Mouse (Mus musculus) thymus, adult 2 months (tissue): ENCODE results near the gene Gm48552. TPM values are rescaled to one million over a fixed set of nuclear protein-coding genes. Genes with fewer than 3 reads are reported as not detected.

ENCODE experiments used
- DNase-seq: peaks from one replicate; pipeline ENCODE4 v3.0.0; 2021
- H3K27ac ChIP-seq: fragments of 200-500 bp; 2 replicates; pipeline ENCODE4 v1.5.1; 2012; ENCODE audit warnings: low read length, control low read depth; ENCODE audit not compliant: control insufficient read depth, insufficient read depth
- H3K27me3 ChIP-seq: fragments of 200-500 bp; 2 replicates; pipeline ENCODE4 v1.6.1; 2012; ENCODE audit warnings: mild to moderate bottlenecking, low read length, moderate library complexity, mixed read lengths; ENCODE audit not compliant: control insufficient read depth, insufficient read depth
- H3K36me3 ChIP-seq: fragments of 200-500 bp; 2 replicates; pipeline ENCODE4 v1.6.1; 2012; ENCODE audit warnings: mild to moderate bottlenecking, low read length, moderate library complexity; ENCODE audit not compliant: control insufficient read depth, insufficient read depth
- H3K4me1 ChIP-seq: fragments of 200-500 bp; replicated peaks from 2 replicates; pipeline ENCODE4 v1.6.1; 2012; ENCODE audit warnings: low read length; ENCODE audit not compliant: control insufficient read depth, insufficient read depth
- H3K4me3 ChIP-seq: fragments of 200-500 bp; 2 replicates; pipeline ENCODE4 v1.5.1; 2012; ENCODE audit warnings: mild to moderate bottlenecking, low read length, control low read depth, moderate library complexity; ENCODE audit not compliant: control insufficient read depth, insufficient read depth
- CTCF ChIP-seq: fragments of 200-500 bp; IDR thresholded peaks from 2 replicates; pipeline ENCODE4 v1.5.1; 2012; ENCODE audit warnings: mild to moderate bottlenecking, control low read depth, low read length, moderate library complexity, borderline replicate concordance; ENCODE audit not compliant: control insufficient read depth, poor library complexity, insufficient read depth; ENCODE audit errors: extremely low read depth
- POLR2A ChIP-seq: fragments of 200-500 bp; IDR thresholded peaks from 2 replicates; pipeline ENCODE4 v1.6.1; 2012; ENCODE audit warnings: mild to moderate bottlenecking, low read length, control low read depth, moderate library complexity; ENCODE audit not compliant: control insufficient read depth, poor library complexity, insufficient read depth; ENCODE audit errors: extremely low read depth
- whole genome bisulfite sequencing: fragments of 180-500 bp; shearing (Covaris S2); methylation state at CpG from one replicate; pipeline ENCODE4 v1.1.7; 2018; 5-methylcytosine and 5-hydroxymethylcytosine counted together
- polyA plus RNA-seq: library from polyadenylated mRNA; depleted of rRNA; stranded (reverse); fragments of >200 nt; gene quantifications from 2 replicates; pipeline ENCODE4 v1.2.3, GENCODE M21; 2012

Gene Gm48552
- polyA plus RNA-seq, 1 experiment = 8.4 TPM

DNA sequence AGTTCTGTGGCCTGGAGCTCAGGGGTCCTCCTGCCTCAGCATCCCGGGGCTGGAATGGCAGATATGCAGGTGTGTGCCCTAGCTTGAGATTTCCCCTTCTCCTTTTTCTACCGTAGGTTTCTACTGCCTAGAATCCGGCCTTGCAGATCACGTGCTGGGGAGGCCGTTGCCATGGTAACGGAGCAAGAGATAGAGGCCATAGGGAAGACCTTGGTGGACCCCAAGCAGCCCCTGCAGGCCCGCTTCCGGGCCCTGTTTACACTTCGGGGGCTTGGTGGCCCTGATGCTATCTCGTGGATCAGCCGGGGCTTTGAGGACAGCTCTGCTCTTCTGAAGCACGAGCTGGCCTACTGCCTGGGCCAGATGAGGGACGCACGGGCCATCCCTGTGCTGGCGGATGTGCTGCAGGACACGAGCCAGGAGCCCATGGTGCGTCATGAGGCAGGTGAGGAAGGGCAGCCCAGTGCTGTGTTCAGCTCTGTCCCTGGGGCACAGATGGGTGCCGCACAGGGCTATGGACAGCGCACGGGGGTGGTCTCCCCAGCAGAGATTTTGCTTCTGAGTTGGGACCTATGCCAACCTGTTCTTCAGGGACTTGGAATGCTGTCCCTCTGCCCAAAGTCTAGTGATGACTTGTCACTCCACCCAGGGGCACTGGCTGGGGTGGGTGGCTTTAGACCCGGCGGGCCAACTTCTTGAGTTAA lies 3.0 kb upstream of the Gm48552 start:
- TF ChIP-seq POLR2A (no peak), CTCF (no peak)
- DNase-seq = no peak
- Histone ChIP-seq H3K4me1 (peaks cover 21% of the 10 kb centered on the region), H3K27ac (no peak overlapping the region), H3K4me3 (no peak overlapping the region), H3K36me3 (peaks cover 10% of the 10 kb centered on the region), H3K27me3 (no peaks in the 10 kb centered on the region)
- WGBS = 87% methylated on average over 22 of the region's 22 CpGs

DNA sequence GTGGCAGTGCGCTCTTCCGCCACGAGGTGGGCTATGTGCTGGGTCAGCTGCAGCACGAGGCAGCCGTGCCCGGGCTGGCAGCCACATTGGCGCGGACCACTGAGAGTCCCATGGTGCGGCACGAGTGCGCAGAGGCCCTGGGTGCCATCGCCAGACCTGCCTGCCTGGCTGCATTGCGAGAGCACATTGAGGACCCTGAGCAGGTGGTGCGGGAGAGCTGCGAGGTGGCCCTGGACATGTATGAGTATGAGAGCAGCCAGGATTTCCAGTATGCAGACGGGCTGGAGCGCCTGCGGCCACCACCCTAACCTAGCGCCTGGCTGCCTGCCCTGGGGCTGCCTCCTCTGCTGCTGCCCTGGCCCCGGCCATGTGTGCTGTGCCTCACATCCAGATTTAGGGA lies 1.1 kb upstream of the Gm48552 start:
- H3K4me1 ChIP-seq = peaks cover 16% of the 10 kb centered on the region
- H3K4me3 ChIP-seq = no peak overlapping the region
- peaks cover 10% of the 10 kb centered on the region for H3K36me3 ChIP-seq
- no peaks in the 10 kb centered on the region for H3K27me3 ChIP-seq
- no peak for DNase-seq
- TF ChIP-seq CTCF (no peak), POLR2A (no peak)
- 98% methylated on average over 20 of the region's 20 CpGs for WGBS
- H3K27ac ChIP-seq = no peak overlapping the region

DNA sequence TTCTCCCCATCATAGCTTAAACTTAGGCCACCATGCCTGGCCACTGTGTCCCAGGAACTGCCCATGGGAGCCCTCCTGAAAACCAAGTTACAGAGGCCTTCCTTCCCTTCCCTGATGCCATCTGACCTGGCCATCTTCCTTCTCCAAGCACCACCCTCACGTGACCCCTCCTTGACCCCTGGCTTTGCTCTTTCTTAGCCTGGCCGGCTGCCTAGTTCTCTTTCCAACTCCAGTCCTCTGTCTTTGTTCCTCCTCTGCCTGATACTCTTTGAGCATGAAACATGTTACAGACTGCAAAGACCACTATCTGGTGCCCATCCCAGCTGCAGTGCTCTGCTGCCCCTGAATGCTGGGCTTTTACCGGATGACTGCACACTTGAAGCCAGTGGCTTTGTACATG lies 568 bp downstream of the Gm48552 start:
- no peak for TF ChIP-seq CTCF
- no peak for TF ChIP-seq POLR2A
- Histone ChIP-seq H3K4me1 (peaks cover 30% of the 10 kb centered on the region), H3K27ac (no peak overlapping the region), H3K4me3 (no peak overlapping the region), H3K27me3 (no peaks in the 10 kb centered on the region), H3K36me3 (peaks cover 10% of the 10 kb centered on the region)
- DNase-seq = no peak
- 97% methylated on average over 3 of the region's 3 CpGs for WGBS

GRCm38 (mm10) chr10:81389801-81390677 lies 1.2 kb downstream of the Gm48552 start:
- Histone ChIP-seq H3K27me3 (no peaks in the 10 kb centered on the region), H3K36me3 (peaks cover 10% of the 10 kb centered on the region), H3K4me3 (no peak overlapping the region), H3K27ac (no peak overlapping the region), H3K4me1 (peaks cover 24% of the 10 kb centered on the region)
- 67% methylated on average over 23 of the region's 23 CpGs for WGBS
- TF ChIP-seq POLR2A (no peak), CTCF (peak; percentile 85; the same call in 1 of the 2 replicates)
- DNase-seq = peak; percentile 76

- DNase-seq = no peak
- Histone ChIP-seq H3K4me3 (no peak overlapping the region), H3K36me3 (peaks cover 10% of the 10 kb centered on the region), H3K27me3 (no peaks in the 10 kb centered on the region), H3K4me1 (peaks cover 19% of the 10 kb centered on the region), H3K27ac (no peak overlapping the region)
- TF ChIP-seq CTCF = no peak
- TF ChIP-seq POLR2A = no peak
- 95% methylated on average over 13 of the region's 13 CpGs for WGBS
These were observed 1.8 kb downstream of the Gm48552 start for GRCm38 (mm10) chr10:81390678-81390965.

- Histone ChIP-seq H3K4me3 (no peak overlapping the region), H3K27me3 (no peaks in the 10 kb centered on the region), H3K27ac (no peak overlapping the region), H3K4me1 (peaks cover 27% of the 10 kb centered on the region), H3K36me3 (peaks cover 7% of the 10 kb centered on the region)
- no peak for TF ChIP-seq POLR2A
- no peak for DNase-seq
- 89% methylated on average over 6 of the region's 6 CpGs for WGBS
These were observed 3.5 kb downstream of the Gm48552 start for GRCm38 (mm10) chr10:81392270-81392669.
